Mouse (Mus musculus) neural tube, embryonic 14.5 days (tissue): ENCODE measurements around the gene 3110040N11Rik. TPM values are rescaled to one million over a fixed set of nuclear protein-coding genes. Genes with fewer than 3 reads are reported as not detected.
A peak's percentile ranks its signal among the peaks of the same experiment; 100 is the strongest.

Source experiments
- ATAC-seq: fragments of 200-750 bp; cut with Nextera tagmentation; 2 replicates; pipeline ENCODE4 v1.8.0; 2017; ENCODE audit warnings: low read depth, mild to moderate bottlenecking, moderate TSS enrichment, moderate library complexity
- H3K27ac ChIP-seq: fragments of 300-500 bp; sonication (generic); 2 replicates; pipeline ENCODE4 v1.5.1; 2014; ENCODE audit warnings: low read depth, mild to moderate bottlenecking, control low read depth, low read length, moderate library complexity, mixed read lengths
- H3K27me3 ChIP-seq: fragments of 300-500 bp; sonication (generic); 2 replicates; pipeline ENCODE4 v1.6.1; 2014; ENCODE audit warnings: low read length; ENCODE audit not compliant: control insufficient read depth, insufficient read depth
- H3K36me3 ChIP-seq: fragments of 300-500 bp; sonication (generic); 2 replicates; pipeline ENCODE4 v1.6.1; 2014; ENCODE audit warnings: low read length, mixed read lengths; ENCODE audit not compliant: control insufficient read depth, insufficient read depth
- H3K4me1 ChIP-seq: fragments of 300-500 bp; sonication (generic); 2 replicates; pipeline ENCODE4 v1.6.1; 2014; ENCODE audit warnings: low read length; ENCODE audit not compliant: control insufficient read depth, insufficient read depth
- H3K4me2 ChIP-seq: fragments of 300-500 bp; sonication (generic); 2 replicates; pipeline ENCODE4 v1.6.1; 2014; ENCODE audit warnings: mild to moderate bottlenecking, low read depth, low read length, control low read depth
- H3K4me3 ChIP-seq: fragments of 300-500 bp; sonication (generic); 2 replicates; pipeline ENCODE4 v1.5.1; 2014; ENCODE audit warnings: low read depth, low read length, control low read depth, mixed read lengths
- H3K9ac ChIP-seq: fragments of 300-500 bp; sonication (generic); replicated peaks from 2 replicates; pipeline ENCODE4 v1.6.1; 2014; ENCODE audit warnings: low read depth, mild to moderate bottlenecking, control low read depth, low read length, mixed read lengths
- H3K9me3 ChIP-seq: fragments of 300-500 bp; sonication (generic); 2 replicates; pipeline ENCODE4 v1.6.1; 2016; ENCODE audit warnings: low read length; ENCODE audit not compliant: control insufficient read depth
- WGBS: fragments of 180-500 bp; shearing (Covaris S2); extraction: QIAGEN DNeasy Blood & Tissue Kit; methylation state at CpG from one replicate; pipeline ENCODE4 v1.1.7; 2014; 5-methylcytosine and 5-hydroxymethylcytosine counted together
- polyA plus RNA-seq: library from polyadenylated mRNA; unstranded; fragments of >200 nt; fragmentation: Nextera tagmentation; extraction: Ambion mirVana; gene quantifications from 2 replicates; pipeline ENCODE4 v1.2.1, GENCODE M21; 2014

3110040N11Rik gene
- polyA plus RNA-seq, 1 experiment from 2014 or later: 55.4 TPM

DNA sequence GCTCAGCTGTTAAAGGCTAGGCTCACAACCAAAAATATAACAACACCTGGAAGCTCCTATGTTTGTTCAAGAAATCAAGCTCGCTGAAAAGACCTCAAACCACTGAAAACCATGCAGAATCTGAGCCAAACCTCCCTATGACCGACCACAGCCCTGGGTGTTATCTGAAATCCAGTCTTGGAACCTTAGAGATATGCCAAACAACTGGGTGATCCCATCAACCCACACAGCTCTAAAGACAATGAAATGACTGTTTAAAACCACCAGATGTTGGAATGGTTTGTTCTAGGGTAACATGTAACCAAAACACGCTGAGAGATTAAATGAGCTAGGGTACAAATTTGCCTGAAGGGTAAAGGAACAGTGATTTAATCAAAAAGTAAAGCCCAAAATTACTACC is 35.6 kb upstream of the 3110040N11Rik start:
- Histone ChIP-seq H3K4me2 (no peak overlapping the region), H3K27ac (no peak overlapping the region), H3K27me3 (no peaks in the 10 kb centered on the region), H3K36me3 (no peaks in the 10 kb centered on the region), H3K9ac (no peak overlapping the region), H3K9me3 (no peaks in the 10 kb centered on the region), H3K4me1 (peaks cover 31% of the 10 kb centered on the region), H3K4me3 (no peak overlapping the region)
- no peak for ATAC-seq
- 80% methylated on average over 3 of the region's 3 CpGs for WGBS

DNA sequence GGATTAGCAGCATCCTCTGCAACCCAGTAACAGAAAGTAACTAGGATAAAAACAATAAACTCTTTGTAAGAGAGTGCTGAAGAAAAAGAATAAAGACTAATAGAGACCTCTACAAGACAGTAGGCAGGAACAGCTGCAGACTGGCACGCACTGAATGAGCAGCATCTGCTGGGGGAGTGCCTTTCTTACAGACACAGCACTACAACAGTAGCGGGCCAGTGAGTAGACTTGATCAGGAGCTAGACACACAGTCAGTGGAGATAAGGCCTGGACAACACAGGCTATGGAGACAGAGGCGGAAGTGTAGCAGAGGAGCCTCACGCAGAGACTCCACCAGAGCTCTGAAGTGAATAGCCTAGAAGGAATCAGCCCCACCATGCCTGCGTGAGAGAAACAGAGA is 16.8 kb upstream of the 3110040N11Rik start:
- Histone ChIP-seq H3K4me1 (no peaks in the 10 kb centered on the region), H3K27me3 (no peaks in the 10 kb centered on the region), H3K4me2 (no peak overlapping the region), H3K9me3 (no peaks in the 10 kb centered on the region), H3K4me3 (no peak overlapping the region), H3K36me3 (no peaks in the 10 kb centered on the region), H3K27ac (no peak overlapping the region), H3K9ac (no peak overlapping the region)
- ATAC-seq: no peak
- WGBS: 58% methylated on average over 5 of the region's 5 CpGs

DNA sequence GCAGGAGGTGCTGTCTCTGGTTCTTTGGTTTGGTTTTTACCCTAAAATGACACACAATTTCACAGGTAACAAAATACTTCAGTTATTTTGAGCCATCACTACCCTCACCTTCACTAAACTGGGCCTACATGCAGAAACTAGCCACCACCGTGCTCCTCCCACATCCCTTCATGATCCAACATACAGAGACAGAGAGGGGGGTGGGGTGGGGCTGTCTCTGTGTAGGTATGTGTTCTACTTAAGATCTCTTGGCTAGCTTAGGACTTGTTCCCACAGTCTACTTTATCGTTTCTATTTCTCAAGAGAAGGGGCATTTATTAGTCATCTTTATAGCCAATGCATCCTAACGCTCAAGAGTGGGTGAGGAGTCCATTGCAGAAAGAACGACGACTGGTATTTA is 742 bp downstream of the 3110040N11Rik start:
- 2% methylated on average over 5 of the region's 5 CpGs for WGBS
- peak; percentile 63 for ATAC-seq
- H3K27me3 ChIP-seq: no peaks in the 10 kb centered on the region
- peak overlapping the region; percentile 95 for H3K27ac ChIP-seq
- H3K4me1 ChIP-seq: peaks cover 14% of the 10 kb centered on the region
- peak overlapping the region; percentile 41 for H3K4me3 ChIP-seq
- no peaks in the 10 kb centered on the region for H3K9me3 ChIP-seq
- H3K9ac ChIP-seq: peak overlapping the region; percentile 60
- peak overlapping the region; percentile 90 for H3K4me2 ChIP-seq
- peaks cover 9% of the 10 kb centered on the region; the same call in 1 of the 2 replicates for H3K36me3 ChIP-seq

DNA sequence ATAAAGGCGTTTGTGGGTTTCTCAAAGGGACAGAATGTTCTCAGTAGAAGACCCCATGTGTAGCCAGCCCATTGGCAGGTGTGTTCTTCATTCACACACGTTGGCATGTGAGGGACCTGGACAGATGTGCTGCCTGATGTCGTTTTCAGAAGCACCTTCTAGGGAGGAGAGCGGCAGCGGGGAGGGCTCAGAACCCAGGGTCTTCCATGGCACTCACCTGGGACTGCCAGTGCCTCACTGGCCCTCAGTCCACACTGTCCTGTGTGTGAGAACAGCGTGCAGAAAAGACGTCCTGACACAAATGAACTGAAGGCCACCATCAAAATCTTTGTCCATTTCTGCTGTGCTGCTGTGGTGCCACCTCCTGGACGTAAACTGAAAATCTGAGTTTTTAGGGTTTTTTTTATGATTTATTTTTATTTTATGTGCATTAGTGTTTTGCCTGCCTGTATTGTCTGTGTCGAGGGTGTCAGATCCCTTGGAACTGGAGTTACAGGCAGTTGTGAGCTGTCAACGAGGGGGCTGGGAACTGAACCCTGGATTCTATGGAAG is 11.5 kb downstream of the 3110040N11Rik start:
- Histone ChIP-seq H3K4me2 (no peak overlapping the region), H3K4me1 (no peaks in the 10 kb centered on the region), H3K9me3 (no peaks in the 10 kb centered on the region), H3K27ac (no peak overlapping the region), H3K27me3 (no peaks in the 10 kb centered on the region), H3K36me3 (peaks cover 19% of the 10 kb centered on the region), H3K4me3 (no peak overlapping the region), H3K9ac (no peak overlapping the region)
- 71% methylated on average over 10 of the region's 10 CpGs for whole genome bisulfite sequencing
- peak; percentile 41; the same call in 1 of the 2 replicates for ATAC-seq

DNA sequence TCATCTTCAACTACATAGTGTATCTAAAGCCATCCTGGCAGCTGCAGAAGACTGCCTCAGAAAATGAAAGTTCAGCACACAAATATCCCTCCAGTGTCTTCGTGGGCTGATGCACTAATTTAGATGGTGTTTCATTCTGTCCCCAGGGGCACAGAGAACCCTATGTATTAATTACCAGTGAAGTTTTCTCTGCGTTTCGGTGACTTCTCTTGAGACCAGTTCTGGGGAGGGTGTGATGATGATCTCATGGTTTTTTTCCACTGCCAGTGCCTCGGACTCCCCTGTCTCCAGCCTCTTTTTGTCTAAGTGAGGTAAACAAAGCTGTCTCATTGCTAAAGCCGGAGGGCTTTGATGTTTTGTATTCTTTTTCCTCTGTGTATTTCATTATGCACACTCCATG is 14.0 kb downstream of the 3110040N11Rik start:
- H3K27me3 ChIP-seq: no peaks in the 10 kb centered on the region
- 61% methylated on average over 5 of the region's 5 CpGs for WGBS
- H3K4me1 ChIP-seq: no peaks in the 10 kb centered on the region
- no peak overlapping the region for H3K4me3 ChIP-seq
- H3K36me3 ChIP-seq: peaks cover 5% of the 10 kb centered on the region; the same call in 1 of the 2 replicates
- no peak overlapping the region for H3K4me2 ChIP-seq
- no peak for ATAC-seq
- H3K9ac ChIP-seq: no peak overlapping the region
- H3K9me3 ChIP-seq: no peaks in the 10 kb centered on the region
- H3K27ac ChIP-seq: no peak overlapping the region

DNA sequence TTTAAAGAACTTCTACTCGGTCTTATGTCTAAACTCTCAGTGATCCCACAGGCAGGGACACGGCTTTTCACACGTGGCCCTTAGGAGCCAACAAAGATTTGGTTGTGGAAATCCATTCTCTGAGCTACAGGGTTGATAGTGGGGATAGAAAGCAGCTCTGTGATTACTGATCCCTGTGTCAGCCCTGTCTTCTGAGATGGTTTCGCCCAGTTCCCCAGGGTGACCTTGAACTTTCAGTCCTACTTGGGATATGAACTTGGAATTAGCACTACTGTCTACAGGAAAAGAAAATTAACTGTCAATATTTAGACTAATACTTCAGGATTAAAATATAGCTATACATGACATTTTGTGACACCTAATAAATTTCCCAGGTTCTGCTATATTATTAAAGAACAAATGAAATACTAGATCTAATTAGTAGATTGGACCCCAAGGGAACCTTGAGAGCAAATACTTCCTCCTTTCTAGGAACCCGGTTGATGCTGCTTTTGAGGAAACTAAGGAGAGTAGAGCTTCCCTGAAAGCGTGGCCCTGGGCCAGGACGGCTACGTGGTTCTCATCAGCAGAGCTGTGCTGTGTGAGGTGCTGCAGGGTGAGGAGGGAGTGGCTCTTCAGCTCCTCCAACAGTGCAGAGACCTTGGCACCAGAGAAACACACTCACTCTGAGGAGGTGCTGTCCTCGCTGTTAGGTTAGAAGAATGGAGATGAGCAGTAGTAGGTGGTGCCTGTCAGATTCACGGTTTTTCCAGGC is 16.3 kb downstream of the 3110040N11Rik start:
- Histone ChIP-seq H3K36me3 (no peaks in the 10 kb centered on the region), H3K4me3 (no peak overlapping the region), H3K4me2 (no peak overlapping the region), H3K9me3 (no peaks in the 10 kb centered on the region), H3K9ac (no peak overlapping the region), H3K4me1 (no peaks in the 10 kb centered on the region), H3K27ac (no peak overlapping the region), H3K27me3 (no peaks in the 10 kb centered on the region)
- WGBS: 80% methylated on average over 10 of the region's 10 CpGs
- ATAC-seq: no peak

DNA sequence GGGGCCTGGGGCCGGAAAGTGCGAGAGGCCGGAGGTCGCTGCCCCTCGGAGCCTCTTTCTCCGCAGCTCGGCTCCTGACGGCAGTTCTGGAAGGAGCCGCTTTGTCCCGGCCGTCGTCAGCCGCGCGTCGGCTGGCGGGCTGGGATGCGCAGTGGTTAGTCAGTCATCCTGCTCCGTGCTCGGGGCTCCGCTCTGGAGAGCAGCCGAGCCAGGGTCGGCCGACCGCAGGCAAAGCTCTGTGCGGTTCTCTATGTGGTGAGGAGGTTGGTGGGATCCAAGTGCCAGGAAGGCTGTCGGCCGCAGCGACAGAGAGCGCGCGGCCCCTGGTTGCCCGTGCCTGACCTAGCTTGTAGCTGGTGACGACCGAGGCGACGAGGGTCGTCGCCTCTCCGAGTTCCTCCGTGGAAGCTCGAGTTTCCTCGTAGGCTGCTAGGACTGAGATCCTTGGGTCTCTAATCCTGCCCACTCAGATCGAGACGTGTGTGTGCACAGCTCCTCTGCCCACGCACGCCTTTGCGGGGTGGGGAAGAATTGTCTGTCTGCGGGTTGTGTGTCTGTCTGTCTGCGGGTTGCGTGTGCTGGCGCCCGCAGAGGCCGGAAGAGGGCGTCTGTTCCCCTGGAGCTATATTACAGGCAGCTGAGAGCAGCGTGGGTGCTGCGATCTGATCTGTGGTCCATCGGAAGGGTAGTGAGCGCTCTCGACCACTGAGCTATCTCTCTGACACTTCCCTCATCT is 26.0 kb downstream of the 3110040N11Rik start:
- ATAC-seq: peak; percentile 67
- H3K27ac ChIP-seq: peak overlapping the region; percentile 82
- H3K9ac ChIP-seq: peak overlapping the region; percentile 87
- WGBS: 3% methylated on average over 60 of the region's 60 CpGs
- H3K27me3 ChIP-seq: no peaks in the 10 kb centered on the region
- H3K4me2 ChIP-seq: peak overlapping the region; percentile 93
- H3K4me3 ChIP-seq: peak overlapping the region; percentile 95
- H3K36me3 ChIP-seq: no peaks in the 10 kb centered on the region
- H3K4me1 ChIP-seq: peaks cover 10% of the 10 kb centered on the region; the same call in 1 of the 2 replicates
- H3K9me3 ChIP-seq: no peaks in the 10 kb centered on the region

DNA sequence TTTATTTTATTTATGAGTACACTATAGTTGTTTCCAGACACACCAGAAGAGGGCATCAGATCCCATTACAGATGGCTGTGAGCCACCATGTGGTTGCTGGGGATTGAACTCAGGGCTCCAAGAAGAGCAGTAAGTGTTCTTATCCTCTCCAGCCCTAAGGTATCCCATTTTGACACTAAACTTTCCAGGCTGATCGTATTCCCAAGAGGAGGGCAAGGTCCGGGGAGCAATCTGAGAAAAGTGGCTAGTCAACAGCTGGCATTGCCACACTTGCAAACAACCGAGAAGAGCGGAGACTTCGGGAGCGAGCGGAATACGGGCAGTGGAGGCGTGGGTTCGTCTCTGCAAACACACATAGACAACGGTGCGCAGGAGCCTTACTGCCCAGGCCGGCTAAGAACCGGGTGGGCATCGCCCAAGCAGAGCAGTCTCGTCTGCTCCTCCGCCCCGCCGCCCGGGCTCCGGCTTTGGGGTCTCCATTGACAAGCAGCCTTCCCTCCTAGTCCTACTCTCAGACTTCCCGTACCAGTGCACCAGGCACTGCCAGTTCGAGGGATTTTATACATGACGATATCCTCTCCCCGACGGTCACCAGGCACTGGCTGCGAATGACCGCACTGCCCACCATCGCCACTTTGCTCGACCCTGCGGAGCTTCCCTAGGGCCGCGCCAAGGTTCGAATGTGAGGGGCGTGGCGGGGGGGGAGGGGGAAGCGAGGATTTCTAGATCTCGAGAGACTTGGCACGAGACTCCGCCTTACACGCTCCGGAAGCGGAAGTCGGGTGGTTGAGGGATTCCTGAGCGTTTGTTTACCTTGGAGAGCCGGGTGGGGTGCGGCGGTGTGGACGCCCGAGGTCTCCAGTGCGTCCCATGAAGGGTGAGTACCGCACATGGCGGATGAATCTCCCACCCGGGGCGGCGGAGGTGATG is 26.8 kb downstream of the 3110040N11Rik start, which contains the start of gene Ramac:
Gene Ramac (plus strand): TSS at position 746 of the 930 bp plus-strand sequence.
- WGBS: 0% methylated on average over 55 of the region's 56 CpGs
- peak within 1 kb of the TSS; percentile 93 for H3K4me2 ChIP-seq
- peak within 1 kb of the TSS; percentile 95 for H3K4me3 ChIP-seq
- H3K4me1 ChIP-seq: peaks cover 10% of the 10 kb centered on the region; the same call in 1 of the 2 replicates
- no peaks in the 10 kb centered on the region for H3K36me3 ChIP-seq
- no peaks in the 10 kb centered on the region for H3K9me3 ChIP-seq
- peak within 1 kb of the TSS; percentile 82 for H3K27ac ChIP-seq
- peak within 1 kb of the TSS; percentile 87 for H3K9ac ChIP-seq
- ATAC-seq: peak; percentile 96
- H3K27me3 ChIP-seq: no peaks in the 10 kb centered on the region
